Mouse (Mus musculus): ENCODE data around the gene Fam83b.

GRCm38 (mm10) chr9:76546714-76547113 lies 20.2 kb downstream of the Fam83b start:
- TF ChIP-seq BHLHE40 (IDR thresholded peaks at IDR 0.05; ENCODE audit: low read depth, low read length) (no peak), ZNF384 (IDR thresholded peaks at IDR 0.05; ENCODE audit: low read depth, low read length) (no peak), ETS1 (conservative IDR thresholded peaks at IDR 0.05; ENCODE audit: low read depth, low read length) (no peak), MEF2A (IDR thresholded peaks at IDR 0.05; ENCODE audit: borderline replicate concordance, low read depth, low read length) (no peak), IRF4 (IDR thresholded peaks at IDR 0.05; ENCODE audit: low read depth, low read length) (no peak), E2F4 (IDR thresholded peaks at IDR 0.05; ENCODE audit: insufficient replicate concordance, low read depth, low read length) (no peak), POLR2A (IDR thresholded peaks at IDR 0.05; ENCODE audit: low read depth, low read length) (no peak)
